Mouse (Mus musculus) brain, embryonic 14.5 days (tissue): ENCODE data around the gene Prelid1. TPM values are rescaled to one million over a fixed set of nuclear protein-coding genes. Genes with fewer than 3 reads are reported as not detected.

Source experiments
- DNase-seq: peaks from one replicate; pipeline ENCODE4 v3.0.0-alpha.2; 2011; ENCODE audit warnings: low read depth
- CTCF ChIP-seq: fragments of 200-500 bp; IDR thresholded peaks from 2 replicates; pipeline ENCODE4 v1.5.1; 2012; ENCODE audit warnings: inconsistent platforms, mild to moderate bottlenecking, moderate library complexity, borderline replicate concordance; ENCODE audit not compliant: insufficient read depth, insufficient read length; ENCODE audit errors: extremely low read depth
- POLR2A ChIP-seq: fragments of 200-500 bp; IDR thresholded peaks from 2 replicates; pipeline ENCODE4 v1.6.1; 2012; ENCODE audit warnings: mild to moderate bottlenecking, inconsistent platforms, borderline replicate concordance; ENCODE audit not compliant: poor library complexity, insufficient read depth, insufficient read length, severe bottlenecking; ENCODE audit errors: extremely low read depth
- polyA plus RNA-seq: library from polyadenylated mRNA; depleted of rRNA; stranded (reverse); fragments of >200 nt; gene quantifications from 2 replicates; pipeline ENCODE4 v1.2.3, GENCODE M21; 2012

Prelid1 gene
- polyA plus RNA-seq, 1 experiment = 237 TPM

DNA sequence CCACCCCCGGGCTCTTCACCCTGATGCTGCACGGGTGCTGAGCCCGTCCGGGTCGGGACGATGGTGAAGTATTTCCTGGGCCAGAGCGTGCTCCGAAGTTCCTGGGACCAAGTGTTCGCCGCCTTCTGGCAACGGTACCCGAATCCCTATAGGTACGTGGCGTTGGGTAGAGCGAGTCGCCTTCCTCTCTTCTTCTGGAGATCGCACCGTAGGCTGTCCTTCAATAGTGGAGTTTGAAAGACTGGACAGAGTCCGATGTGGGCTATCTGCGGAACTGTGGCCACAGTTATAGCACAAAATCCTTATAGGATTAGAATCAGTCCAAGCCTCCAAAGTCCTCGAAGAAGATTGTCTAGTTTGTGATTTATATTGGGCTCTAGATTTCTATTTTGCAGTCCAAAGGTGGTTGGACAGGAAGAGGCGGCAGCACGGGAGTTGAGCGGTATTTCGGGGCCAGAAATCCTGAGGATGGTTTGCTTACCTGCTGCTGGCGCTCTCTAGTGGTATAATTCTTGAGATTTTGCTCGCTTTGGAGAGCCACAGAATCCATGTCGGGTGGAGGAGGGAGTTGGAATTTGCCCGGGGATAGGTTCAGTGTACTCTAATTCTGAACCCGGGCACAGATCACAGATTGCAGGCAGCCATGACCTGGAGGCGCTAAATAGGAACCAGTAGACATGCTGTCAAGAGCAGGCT, 2.0 kb downstream of the Prelid1 start:
- TF ChIP-seq POLR2A (no peak), CTCF (peak; percentile 42; the same call in 1 of the 2 replicates)
- DNase-seq = peak; percentile 74

DNA sequence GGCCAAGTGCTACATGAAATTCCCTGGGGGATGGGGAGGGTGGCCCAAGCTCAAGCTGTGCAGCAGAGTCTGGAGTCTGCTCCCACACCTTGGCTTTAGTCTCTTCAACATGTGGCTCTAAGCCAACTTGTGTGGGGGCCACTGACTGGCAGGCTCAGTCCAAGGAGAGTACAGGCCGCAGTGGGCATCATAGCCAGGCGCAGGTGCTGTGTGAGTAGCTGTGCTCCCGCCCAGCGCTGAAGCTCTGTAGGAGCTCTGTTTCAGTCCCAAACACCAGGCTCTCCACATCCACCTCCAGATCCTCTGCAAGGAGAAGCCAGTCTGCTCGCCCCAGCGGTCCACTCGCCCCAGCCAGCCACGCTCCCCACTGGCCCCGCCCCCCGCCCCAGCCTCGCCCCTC, 5.3 kb downstream of the Prelid1 start:
- DNase-seq = no peak
- TF ChIP-seq POLR2A (no peak), CTCF (no peak)

DNA sequence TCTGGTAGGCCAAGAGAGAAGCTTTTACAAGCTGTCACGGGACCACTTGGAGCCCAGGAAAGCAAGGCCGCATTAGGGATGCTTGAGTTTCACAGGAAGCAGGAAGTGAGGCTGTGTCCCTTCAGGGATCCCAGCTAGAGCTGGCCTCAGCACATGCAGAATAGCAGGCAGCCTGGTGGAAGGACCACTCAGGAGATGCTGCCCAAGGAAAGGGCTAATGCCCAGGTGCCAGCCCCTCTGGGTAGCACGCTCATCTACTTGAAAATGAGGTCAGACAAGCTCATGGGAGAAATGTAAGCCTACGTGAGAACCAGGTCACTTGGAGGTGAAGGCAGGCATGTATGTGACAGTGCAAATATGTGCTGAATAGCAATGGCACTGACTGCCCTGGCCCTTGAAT, 6.9 kb downstream of the Prelid1 start:
- no peak for TF ChIP-seq POLR2A
- no peak for TF ChIP-seq CTCF
- DNase-seq = no peak

DNA sequence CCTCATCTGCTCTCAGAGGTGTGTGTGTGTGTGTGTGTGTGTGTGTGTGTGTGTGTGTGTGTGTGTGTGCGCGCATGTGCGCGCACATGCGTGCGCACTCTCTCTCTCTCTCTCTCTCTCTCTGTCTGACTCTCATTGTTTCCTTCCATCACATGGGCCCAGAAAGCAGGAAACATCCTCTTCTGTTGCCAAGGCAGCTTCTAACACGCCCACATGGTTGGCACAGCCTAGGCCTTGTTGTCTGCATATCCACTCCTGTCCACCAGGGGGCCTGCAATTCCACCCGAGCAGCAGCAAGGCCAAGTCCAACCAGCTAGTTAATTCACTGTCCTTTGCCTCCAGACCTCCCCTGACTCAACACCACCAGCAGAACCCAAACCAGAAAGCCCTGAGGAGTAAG, 7.3 kb downstream of the Prelid1 start:
- peak; percentile 96 for DNase-seq
- TF ChIP-seq POLR2A (no peak), CTCF (peak; percentile 97)

DNA sequence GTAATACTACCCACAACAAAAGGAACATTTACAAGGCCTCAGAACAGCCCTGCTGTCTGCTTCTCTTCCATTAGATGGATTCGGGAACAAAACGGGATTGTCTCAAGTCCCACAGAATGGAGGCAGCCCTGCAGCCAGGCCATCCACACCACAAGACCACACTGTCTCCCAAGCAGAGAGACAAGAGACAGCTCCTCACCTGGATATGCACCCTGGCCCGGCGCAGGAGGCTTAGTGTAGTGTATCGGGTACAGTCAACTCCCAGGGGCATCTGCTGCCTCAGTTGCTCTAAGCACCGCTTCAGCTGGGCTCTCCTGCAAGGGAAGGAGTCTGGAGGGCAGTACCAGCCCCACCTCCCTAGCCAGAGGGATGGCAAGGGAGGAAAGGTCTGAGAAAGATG, 7.9 kb downstream of the Prelid1 start:
- DNase-seq = no peak
- TF ChIP-seq POLR2A (no peak), CTCF (no peak)

DNA sequence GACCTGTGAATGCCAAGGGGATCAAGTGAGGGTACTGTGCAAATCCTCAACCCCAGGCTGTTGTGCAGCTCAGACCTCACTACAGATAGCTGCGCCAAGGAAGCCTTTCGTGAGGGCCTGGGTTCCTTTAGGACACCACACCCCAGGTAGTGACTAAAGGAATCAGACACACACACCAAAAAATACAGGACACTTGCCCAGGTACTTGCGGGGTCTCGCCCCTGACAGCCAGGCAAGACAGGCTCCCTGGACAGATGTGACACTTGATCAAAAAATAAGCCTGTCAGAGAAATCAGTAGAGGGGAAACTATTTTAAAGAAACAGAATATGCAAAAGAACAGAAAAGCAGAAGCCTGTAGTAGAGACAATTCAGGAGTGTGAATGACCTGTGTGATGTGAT, 8.3 kb downstream of the Prelid1 start:
- DNase-seq = no peak
- TF ChIP-seq CTCF = no peak
- no peak for TF ChIP-seq POLR2A

DNA sequence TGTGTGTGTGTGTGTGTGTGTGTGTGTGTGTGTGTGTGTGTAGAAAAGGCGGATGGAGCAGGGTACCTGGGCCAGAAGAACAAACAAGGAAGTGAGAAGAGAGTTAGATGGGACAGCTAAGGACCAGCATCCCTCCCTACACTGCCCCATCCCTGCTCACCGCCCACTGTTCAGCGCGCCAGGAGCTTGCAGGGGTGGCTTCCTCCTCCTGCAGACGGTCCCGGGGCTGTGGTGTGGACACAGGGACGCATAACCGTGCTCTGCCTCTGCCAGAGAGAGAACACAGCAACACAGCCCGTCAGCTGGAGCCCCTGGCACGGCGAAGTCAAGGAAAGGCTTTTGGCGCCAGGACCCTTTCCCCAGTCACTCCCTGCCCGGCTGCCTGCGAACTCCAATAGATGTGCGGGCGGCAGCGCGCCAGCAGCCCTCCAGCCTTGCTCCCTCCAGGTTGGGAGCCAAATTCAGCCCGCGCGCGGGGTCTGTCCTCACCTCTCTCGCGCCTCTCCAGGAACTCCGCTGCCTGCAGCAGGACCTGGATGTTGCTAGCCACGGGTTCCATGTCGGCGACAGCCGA, 8.9 kb downstream of the Prelid1 start:
- TF ChIP-seq CTCF (no peak), POLR2A (no peak)
- DNase-seq = peak; percentile 81

DNA sequence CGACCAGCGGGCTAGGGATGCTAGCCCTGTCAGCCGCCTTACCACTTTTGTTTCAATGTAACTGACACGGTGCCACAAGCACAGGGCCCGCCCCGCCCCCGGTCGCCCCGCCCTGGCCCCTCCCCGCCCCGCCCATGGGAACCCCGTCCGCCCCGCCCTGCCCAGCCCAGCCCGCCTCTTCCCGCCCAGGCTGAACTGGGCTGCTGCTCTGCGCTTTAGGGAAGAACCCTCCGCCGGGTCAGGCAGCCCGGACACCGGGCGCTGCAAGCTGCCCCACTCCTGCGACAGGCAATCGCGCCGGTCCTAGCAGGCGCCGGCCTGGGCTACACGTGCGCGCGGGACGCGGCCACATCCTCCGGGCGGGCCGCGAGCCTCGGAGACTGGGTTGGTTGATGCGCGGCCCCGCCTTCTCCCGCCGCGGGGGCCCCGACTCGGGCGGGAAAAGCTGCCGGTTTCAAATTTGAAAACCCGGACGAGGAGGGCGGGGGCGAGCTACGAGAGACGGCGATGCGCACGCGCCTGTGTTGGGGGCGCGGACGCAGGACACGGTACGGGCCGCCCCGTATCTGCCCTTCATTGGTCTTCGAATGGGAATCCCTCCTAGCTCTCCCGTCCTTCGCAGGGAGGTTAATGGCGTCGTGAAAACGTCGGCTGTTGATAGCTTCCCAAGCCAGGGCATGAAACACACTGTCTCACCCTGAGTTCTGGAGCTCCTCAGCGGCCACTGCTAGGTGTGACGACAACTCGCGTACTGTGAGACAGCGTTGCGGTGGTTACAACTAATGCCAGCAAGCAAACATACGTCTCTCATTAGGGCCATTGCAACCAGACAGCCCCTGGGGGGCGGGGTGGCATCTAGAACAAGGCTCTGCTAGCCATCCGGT, 9.6 kb downstream of the Prelid1 start, which contains the start of gene Mxd3:
Gene Mxd3, minus strand, starts transcription at position 141 of the 884 bp plus-strand sequence.
- DNase-seq = peak; percentile 92
- TF ChIP-seq CTCF (no peak), POLR2A (peak; percentile 36; the same call in 1 of the 2 replicates)

DNA sequence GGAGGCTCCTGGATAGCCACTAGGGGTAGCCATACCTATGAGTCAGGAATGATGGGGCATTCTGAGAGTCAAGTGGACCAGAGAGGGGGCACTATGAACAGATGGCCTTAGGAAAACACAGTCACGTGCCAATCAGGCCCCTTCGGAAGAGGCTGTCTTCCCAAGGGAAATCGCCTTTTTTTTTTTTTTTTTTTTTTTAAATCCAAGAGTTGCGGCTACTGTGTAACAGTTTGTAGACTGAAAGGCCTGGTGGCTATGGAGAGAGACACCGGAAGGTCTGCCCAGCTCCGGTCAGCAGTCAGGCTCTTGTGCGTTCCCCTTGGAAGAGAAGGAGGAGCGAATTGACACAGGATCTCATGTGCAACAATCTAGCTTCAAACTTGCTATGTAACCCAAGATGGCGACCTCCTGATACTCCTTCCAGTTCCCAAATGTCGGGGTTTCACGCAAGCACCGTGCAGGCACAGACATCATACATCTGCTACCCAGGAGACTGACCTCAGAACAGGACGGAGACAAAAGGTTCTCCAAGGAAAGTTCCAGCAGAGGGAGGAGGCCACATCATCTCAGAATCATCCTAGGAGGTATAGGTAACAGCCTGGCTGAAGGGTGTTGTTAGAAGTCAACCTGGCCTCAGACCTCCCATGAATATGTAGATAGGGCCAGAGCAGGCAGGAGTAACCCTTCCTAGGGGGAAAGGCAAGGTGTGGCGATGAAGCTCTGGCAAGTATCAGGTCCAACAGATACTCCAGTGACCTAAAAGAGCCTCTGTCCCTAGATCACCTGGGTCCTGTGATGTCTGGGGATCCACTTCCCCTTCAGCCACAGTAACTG, 10.5 kb downstream of the Prelid1 start:
- no peak for DNase-seq
- TF ChIP-seq CTCF = peak; percentile 40; the same call in 1 of the 2 replicates
- no peak for TF ChIP-seq POLR2A

DNA sequence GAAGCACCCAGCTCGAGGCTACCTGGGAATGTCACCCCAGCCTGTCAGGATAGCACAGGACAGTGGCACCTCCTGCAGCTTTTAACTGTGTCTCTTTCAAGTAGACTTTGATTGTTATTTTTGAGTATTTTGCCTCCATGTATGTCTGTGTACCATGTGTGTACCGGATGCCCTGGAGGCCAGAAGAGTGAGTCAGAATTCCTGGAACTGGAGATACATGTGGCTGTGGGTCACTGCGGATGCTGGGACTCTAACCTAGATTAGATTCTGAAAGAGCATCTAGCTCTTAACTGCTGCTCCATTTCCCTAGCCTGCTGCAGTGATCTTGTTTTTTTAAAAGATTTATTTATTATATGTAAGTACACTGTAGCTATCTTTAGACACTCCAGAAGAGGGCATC, 12.0 kb downstream of the Prelid1 start:
- no peak for DNase-seq
- no peak for TF ChIP-seq POLR2A
- no peak for TF ChIP-seq CTCF

DNA sequence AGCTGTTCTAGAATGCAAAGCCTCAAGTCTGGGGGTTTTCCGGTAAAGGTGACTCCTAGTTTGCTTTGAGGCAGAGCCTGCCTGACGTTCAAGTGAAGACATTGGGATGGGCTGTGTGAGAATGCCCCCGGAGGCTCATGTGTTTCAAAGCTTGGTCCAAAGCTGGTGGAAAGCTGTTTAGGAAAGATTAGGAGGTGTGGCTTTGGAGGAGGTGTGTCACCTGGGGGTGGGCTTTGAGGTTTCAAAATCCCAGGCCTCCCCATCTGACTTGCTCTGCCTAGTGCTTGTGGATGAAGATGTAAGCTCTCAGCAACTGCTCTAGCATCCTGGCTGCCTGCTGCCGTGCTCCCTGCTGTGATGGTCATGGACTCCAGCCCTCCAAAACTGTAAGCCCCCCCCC, 15.4 kb downstream of the Prelid1 start:
- no peak for TF ChIP-seq POLR2A
- no peak for TF ChIP-seq CTCF
- no peak for DNase-seq

DNA sequence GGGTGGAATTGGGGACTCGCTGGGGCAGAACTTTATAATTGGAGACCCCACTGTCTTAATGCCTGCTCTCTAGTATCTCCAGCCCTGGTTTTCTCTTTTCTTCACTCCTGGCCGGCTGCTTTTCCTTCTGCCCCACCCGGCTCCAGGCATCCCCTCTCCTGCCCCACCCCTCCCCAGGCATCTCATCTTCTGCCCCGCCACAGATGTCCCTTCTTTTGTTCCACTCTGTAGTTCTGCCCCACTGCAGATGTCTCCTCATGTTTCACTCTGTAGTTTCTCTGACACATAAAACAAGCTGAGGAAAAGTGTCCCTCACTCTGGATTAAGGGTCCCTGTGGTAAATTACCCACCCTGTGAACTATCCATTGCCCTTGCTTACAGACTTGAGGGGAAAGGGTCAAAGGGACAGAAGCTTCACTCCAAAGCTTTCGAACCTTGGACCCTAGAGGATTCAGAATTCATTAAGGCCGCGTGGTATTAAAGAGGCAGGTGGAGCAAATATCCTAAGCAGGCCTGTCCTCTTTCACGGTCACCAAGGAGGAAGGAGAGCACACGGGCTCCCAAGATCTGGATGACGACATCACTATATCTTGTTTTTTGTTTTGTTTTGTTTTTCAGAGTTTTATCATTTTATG, 17.2 kb downstream of the Prelid1 start:
- no peak for TF ChIP-seq CTCF
- TF ChIP-seq POLR2A = no peak
- DNase-seq = no peak
